Mouse (Mus musculus): ENCODE measurements around the gene Rsph9.

- no peak for TF ChIP-seq GATA1 (IDR thresholded peaks at IDR 0.05; ENCODE audit: low read length)
- no peak for TF ChIP-seq TAL1 (IDR thresholded peaks at IDR 0.05; ENCODE audit: low read length)
Observed at GRCm38 (mm10) chr17:46110402-46111289, 33.4 kb downstream of the Rsph9 start, which contains the start of gene Mrps18a.
